Mouse (Mus musculus) midbrain, embryonic 15.5 days (tissue): ENCODE measurements around the gene Hspa13. TPM values are rescaled to one million over a fixed set of nuclear protein-coding genes. Genes with fewer than 3 reads are reported as not detected.

Source experiments
- microRNA-seq: library from miRNA; unstranded; fragments of <30 nt; microRNA quantifications from one replicate; pipeline ENCODE4, GENCODE M21; 2016
- polyA plus RNA-seq: library from polyadenylated mRNA; unstranded; fragments of >200 nt; fragmentation: Nextera tagmentation; extraction: Ambion mirVana; gene quantifications from 2 replicates; pipeline ENCODE4 v1.2.1, GENCODE M21; 2015

Gene Hspa13
- polyA plus RNA-seq, 1 experiment from 2014 or later = 42.6 TPM

Small RNA genes within 50 kb of the gene (microRNA-seq; reads per million reads assigned to microRNA genes)
- not detected for gene Gm22923

Other genes starting within 250 kb of the Hspa13 start
- gene Lipi, start 181.0 kb downstream of the Hspa13 start, polyA plus RNA-seq = not detected in 2 replicates
- 2.6 and 3.1 TPM in 2 replicates for gene Rbm11, start 174.3 kb downstream of the Hspa13 start, polyA plus RNA-seq